Mouse (Mus musculus): Measurements from ENCODE around the gene Sarm1. TPM values are rescaled to one million over a fixed set of nuclear protein-coding genes. Genes with fewer than 3 reads are reported as not detected.

Gene Sarm1
- polyA plus RNA-seq, 1 experiment from 2014 or later: 3.2 TPM

DNA sequence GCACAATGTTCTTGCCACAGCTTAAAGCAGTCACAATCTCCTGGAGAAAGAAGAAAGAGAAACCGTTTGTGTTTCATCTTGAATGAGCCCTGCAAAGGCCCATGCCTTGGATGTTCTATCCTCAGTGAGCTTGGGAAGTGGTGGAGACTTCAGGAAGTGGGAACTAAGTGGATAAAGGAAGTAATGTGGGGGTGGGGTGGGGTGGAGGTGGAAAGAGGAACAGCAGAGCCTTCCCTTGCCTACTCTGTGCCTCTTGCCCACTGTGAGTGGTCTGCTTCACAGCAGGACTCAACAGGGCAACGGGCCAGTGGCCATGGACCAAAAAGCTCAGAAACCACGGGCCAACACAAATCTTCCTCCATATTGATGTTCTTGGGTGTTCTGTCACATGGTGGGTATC, 22.3 kb downstream of the Sarm1 start:
- H3K27ac ChIP-seq: no peak overlapping the region
- no peak for ATAC-seq (ENCODE audit: insufficient number of reproducible peaks, insufficient read depth, low FRiP score, low TSS enrichment, low read depth)
- no peak overlapping the region for H3K4me3 ChIP-seq
- H3K4me2 ChIP-seq: no peak overlapping the region
- peaks cover 10% of the 10 kb centered on the region for H3K36me3 ChIP-seq
- no peaks in the 10 kb centered on the region for H3K4me1 ChIP-seq
- H3K9ac ChIP-seq: no peak overlapping the region
- no peaks in the 10 kb centered on the region for H3K27me3 ChIP-seq
- H3K9me3 ChIP-seq: no peaks in the 10 kb centered on the region
- WGBS: 83% methylated on average over 3 of the region's 3 CpGs

DNA sequence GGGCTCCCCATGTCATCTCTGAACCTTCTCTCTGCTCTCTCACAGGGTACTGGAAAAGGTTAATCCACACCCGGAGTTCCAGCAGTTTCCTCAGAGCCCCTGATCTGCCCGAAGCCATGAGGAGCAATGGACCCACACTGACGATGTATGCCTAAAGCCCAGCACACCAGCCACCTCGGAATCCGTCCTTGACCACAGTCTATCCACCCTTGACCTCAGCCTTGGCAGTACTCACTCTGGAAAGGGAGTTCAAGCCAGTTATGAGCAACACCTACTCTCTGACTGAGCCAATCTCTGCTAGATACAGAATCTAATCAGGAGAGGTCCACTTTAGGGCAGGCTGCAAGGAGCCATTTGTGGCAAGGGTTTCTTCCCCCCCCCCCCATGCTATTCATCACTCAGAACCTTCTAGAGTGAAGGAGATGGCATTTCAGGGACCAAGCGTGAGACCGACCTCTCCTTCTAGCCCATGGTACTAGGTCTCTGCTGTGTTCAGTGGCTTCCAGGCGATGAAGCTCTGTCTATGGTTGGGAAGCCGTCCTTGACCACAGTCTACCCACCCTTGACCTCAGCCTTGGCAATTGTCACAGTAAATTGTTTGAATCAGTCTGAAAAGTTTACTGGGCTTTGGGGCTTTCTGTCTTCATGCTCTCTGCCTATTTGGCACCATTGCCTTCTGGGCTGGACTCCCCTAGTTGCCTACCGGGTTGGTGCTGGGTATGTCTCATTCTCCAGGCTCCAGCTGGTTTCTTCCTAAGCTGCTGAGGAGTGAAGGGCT, 26.0 kb downstream of the Sarm1 start:
- H3K9me3 ChIP-seq: no peaks in the 10 kb centered on the region

DNA sequence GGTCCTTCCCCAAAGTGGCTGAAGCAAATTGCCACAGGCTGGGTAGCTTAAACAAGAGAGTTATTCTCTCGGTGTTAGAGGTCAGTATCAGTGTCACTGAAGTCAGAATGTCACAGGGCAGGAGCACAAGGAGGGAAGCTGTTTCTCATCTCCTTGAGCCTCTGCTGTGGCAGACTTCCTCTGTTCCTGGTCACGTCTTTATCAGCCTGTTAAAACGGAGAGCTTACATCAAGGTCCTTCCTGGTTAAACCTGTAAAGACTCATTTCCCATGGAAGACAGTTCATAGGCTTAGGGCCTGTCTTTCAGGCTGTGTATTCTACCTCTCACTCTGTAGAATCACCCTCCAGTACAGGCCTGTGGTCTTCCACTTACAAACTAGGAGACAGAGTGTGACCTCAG, 29.6 kb downstream of the Sarm1 start:
- no peak for ATAC-seq (ENCODE audit: insufficient number of reproducible peaks, insufficient read depth, low FRiP score, low TSS enrichment, low read depth)
- Histone ChIP-seq H3K36me3 (peaks cover 10% of the 10 kb centered on the region), H3K4me2 (no peak overlapping the region), H3K4me1 (peaks cover 16% of the 10 kb centered on the region), H3K27ac (no peak overlapping the region), H3K27me3 (no peaks in the 10 kb centered on the region), H3K4me3 (no peak overlapping the region), H3K9me3 (no peaks in the 10 kb centered on the region), H3K9ac (no peak overlapping the region)
- 24% methylated on average over 3 of the region's 3 CpGs for WGBS

More for the DNA sequence above, 26.0 kb downstream of the Sarm1 start:
- peaks cover 6% of the 10 kb centered on the region for H3K4me1 ChIP-seq
- H3K27me3 ChIP-seq: no peaks in the 10 kb centered on the region
- ATAC-seq (ENCODE audit: insufficient number of reproducible peaks, insufficient read depth, low FRiP score, low TSS enrichment, low read depth): no peak
- no peak overlapping the region for H3K4me3 ChIP-seq
- 87% methylated on average over 10 of the region's 10 CpGs for WGBS
- H3K36me3 ChIP-seq: peaks cover 10% of the 10 kb centered on the region
- H3K4me2 ChIP-seq: no peak overlapping the region
- H3K27ac ChIP-seq: no peak overlapping the region
- H3K9ac ChIP-seq: no peak overlapping the region

DNA sequence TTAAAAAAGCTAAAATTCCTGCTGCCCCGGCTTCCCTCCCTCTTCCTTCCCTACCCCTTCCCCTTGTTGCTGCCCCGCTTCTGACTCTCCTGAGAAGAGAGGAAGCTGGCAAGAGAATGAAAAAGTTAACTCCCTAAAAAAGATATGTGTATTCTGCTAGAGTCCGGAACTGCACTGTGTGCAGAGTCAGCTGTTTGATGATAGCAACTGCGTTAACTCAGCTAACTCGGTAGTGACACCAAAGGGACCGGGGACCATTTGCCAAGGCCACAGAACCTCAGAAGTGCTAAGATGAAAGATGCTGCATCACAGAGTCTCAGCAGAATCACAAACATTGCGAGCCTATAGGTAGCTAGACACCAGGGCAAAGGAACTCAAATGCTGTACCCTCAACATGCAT, 30.0 kb downstream of the Sarm1 start:
- WGBS: 77% methylated on average over 7 of the region's 7 CpGs
- Histone ChIP-seq H3K9ac (no peak overlapping the region), H3K27me3 (no peaks in the 10 kb centered on the region), H3K27ac (no peak overlapping the region), H3K36me3 (peaks cover 10% of the 10 kb centered on the region), H3K9me3 (no peaks in the 10 kb centered on the region), H3K4me2 (no peak overlapping the region), H3K4me3 (no peak overlapping the region), H3K4me1 (peaks cover 16% of the 10 kb centered on the region)
- no peak for ATAC-seq (ENCODE audit: insufficient number of reproducible peaks, insufficient read depth, low FRiP score, low TSS enrichment, low read depth)

DNA sequence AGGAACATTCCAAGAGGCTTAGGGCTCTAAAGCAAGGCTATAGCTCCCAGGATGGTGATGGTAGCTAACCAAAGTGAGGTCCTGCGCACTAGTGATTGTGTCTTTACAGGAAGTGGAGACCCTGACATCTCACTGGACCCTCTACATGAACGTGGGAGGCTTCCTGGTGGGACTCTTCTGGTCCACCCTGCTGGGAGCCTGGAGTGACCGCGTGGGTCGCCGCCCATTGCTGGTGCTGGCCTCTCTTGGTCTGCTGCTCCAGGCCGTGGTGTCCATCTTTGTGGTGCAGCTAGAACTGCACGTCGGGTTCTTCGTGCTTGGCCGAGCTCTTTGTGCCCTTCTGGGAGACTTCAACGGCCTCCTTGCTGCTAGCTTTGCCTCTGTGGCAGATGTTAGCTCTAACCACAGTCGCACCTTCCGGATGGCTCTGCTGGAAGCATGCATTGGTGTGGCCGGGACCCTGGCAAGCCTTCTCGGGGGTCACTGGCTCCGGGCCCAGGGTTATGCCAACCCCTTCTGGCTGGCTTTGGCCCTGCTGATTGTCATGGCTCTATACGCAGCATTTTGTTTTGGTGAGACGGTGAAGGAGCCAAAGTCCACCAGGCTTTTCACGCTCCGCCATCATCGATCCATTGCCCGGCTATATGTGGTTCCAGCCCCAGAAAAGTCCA, 31.2 kb downstream of the Sarm1 start:
- Histone ChIP-seq H3K27ac (peak overlapping the region; percentile 98), H3K36me3 (peaks cover 7% of the 10 kb centered on the region), H3K9ac (peak overlapping the region; percentile 91), H3K4me3 (peak overlapping the region; percentile 80), H3K27me3 (no peaks in the 10 kb centered on the region), H3K4me2 (peak overlapping the region; percentile 88), H3K4me1 (peaks cover 16% of the 10 kb centered on the region), H3K9me3 (peaks cover 3% of the 10 kb centered on the region; the same call in 1 of the 2 replicates)
- 64% methylated on average over 23 of the region's 23 CpGs for WGBS
- ATAC-seq (ENCODE audit: insufficient number of reproducible peaks, insufficient read depth, low FRiP score, low TSS enrichment, low read depth): 0 out of 2 replicates have a peak, but pooled peaks have one; percentile 32

DNA sequence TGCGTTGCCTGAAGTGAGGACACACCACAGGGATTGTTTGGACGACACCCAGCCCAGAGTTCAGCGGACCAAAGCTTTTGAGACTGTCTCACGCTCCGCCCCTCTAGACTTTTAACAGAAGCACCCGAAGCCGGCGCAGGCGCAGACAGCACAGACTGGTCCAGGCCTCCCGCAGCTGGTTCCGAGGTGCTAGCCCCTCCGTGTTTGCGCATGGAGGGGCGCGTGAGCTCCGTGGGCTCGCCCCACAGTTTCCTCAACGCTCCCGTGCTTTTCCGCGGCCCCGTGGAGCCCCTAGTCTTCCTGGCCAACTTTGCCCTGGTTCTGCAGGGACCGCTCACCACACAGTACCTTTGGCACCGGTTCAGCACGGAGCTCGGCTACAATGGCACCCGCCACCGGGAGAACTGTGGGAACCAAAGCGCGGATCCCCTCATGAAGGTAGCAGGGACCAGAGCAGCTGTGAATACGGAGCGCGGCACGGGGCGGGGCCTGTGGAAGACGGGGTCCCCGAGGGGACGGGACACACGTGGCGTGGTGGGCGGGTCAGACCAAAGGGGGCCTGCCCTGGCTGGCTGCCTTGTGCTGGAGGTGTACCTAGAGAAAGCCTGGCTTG, 31.9 kb downstream of the Sarm1 start, which contains the start of gene Slc46a1:
TSS of gene Slc46a1 (plus strand) at position 130 of the 613 bp plus-strand sequence.
- Histone ChIP-seq H3K27ac (peak within 1 kb of the TSS; percentile 98), H3K9ac (peak within 1 kb of the TSS; percentile 91), H3K4me3 (peak within 1 kb of the TSS; percentile 80), H3K27me3 (no peaks in the 10 kb centered on the region), H3K4me1 (peaks cover 16% of the 10 kb centered on the region), H3K36me3 (0 out of 2 replicates have a peak, but pooled peaks cover 3% of the 10 kb centered on the region), H3K4me2 (peak within 1 kb of the TSS; percentile 88), H3K9me3 (peaks cover 3% of the 10 kb centered on the region; the same call in 1 of the 2 replicates)
- WGBS: under 1% methylated on average over 41 of the region's 41 CpGs
- peak; percentile 93 for ATAC-seq (ENCODE audit: insufficient number of reproducible peaks, insufficient read depth, low FRiP score, low TSS enrichment, low read depth)

DNA sequence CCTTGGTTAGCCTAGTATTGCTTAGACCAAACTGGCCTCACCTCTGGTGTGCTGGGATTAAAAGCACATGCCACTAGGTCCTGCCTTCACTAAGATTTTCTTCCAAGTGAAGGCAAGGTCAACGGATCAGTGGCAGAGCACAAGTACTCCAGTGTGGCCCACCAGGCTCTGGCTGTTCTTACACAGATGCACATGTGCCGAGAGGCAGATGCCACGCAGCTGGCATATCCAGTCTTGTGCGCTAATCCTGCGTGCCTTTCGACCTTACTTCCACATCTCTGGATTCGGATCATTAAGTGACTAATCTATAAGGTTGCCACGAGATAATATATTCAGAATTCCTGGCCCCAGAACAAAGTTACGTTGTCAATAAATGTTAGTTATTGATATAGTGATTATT, 32.4 kb downstream of the Sarm1 start:
- H3K4me2 ChIP-seq: peak overlapping the region; percentile 88
- peaks cover 3% of the 10 kb centered on the region; the same call in 1 of the 2 replicates for H3K9me3 ChIP-seq
- no peaks in the 10 kb centered on the region for H3K27me3 ChIP-seq
- H3K4me1 ChIP-seq: peaks cover 16% of the 10 kb centered on the region
- ATAC-seq (ENCODE audit: insufficient number of reproducible peaks, insufficient read depth, low FRiP score, low TSS enrichment, low read depth): no peak
- H3K9ac ChIP-seq: peak overlapping the region; percentile 91
- WGBS: 25% methylated on average over 9 of the region's 9 CpGs
- H3K27ac ChIP-seq: peak overlapping the region; percentile 98
- no peaks in the 10 kb centered on the region for H3K36me3 ChIP-seq
- H3K4me3 ChIP-seq: peak overlapping the region; percentile 80

DNA sequence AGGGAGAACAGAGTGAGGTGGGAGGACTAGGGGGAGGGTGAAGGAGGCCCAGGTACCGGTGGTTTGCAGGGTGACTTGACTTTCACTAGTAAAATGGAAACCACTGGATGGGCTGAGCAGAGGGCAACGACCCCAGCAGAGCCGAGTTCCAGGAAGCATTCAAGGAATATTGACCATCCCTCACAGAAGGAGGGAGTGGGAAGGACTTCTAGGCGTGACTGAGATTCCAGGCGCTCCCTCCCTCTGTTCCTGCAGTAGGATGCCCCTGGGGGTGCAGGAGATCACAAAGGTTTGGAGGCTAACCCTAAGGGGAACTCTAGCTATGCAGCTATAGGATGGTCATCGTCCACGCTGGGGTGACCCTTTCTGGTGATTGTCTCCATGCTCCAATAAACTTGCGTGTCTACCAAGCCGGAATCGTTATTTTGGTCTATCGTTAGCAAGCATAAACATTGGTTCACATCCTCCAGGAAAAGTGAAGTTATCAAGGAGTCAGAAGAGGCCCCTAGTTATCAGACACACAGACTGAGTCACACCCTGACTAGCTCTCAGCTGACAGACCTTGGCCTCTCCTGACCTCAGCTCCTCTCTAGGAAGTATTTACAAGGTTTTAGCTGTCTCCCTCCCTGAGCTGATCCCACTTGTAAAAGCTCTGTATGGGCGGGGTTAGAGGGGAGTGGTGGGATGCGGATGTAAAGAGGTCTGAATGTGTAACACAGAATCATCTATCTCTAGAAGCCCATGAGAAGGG, 34.1 kb downstream of the Sarm1 start:
- H3K27ac ChIP-seq: no peak overlapping the region
- no peak overlapping the region for H3K4me2 ChIP-seq
- no peak overlapping the region for H3K4me3 ChIP-seq
- H3K36me3 ChIP-seq: no peaks in the 10 kb centered on the region
- ATAC-seq (ENCODE audit: insufficient number of reproducible peaks, insufficient read depth, low FRiP score, low TSS enrichment, low read depth): no peak
- WGBS: 60% methylated on average over 13 of the region's 13 CpGs
- no peaks in the 10 kb centered on the region for H3K27me3 ChIP-seq
- peaks cover 16% of the 10 kb centered on the region for H3K4me1 ChIP-seq
- no peak overlapping the region for H3K9ac ChIP-seq
- peaks cover 3% of the 10 kb centered on the region; the same call in 1 of the 2 replicates for H3K9me3 ChIP-seq

DNA sequence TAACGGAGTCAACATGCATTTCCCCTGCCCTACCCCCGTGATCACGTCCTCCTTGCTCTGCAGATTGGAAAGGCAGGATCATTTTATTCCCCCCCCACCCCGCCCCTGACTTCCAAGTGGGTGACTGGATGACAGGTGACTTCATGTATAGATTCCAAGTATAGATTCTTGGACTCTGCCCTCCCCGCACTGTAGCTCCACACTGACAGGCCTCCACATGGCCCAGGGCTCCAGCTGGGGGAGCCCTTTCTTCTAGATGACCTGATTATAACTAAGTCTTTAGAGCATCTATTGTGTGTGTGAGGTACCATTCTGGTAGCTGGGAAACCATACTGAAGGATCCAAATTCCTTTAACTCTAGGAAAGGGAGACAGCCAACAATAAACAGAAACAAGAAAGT, 34.9 kb downstream of the Sarm1 start:
- H3K36me3 ChIP-seq: no peaks in the 10 kb centered on the region
- H3K9ac ChIP-seq: no peak overlapping the region
- peaks cover 16% of the 10 kb centered on the region for H3K4me1 ChIP-seq
- 84% methylated on average over 5 of the region's 5 CpGs for WGBS
- no peak overlapping the region for H3K27ac ChIP-seq
- H3K4me3 ChIP-seq: no peak overlapping the region
- no peak overlapping the region for H3K4me2 ChIP-seq
- peaks cover 3% of the 10 kb centered on the region; the same call in 1 of the 2 replicates for H3K9me3 ChIP-seq
- no peak for ATAC-seq (ENCODE audit: insufficient number of reproducible peaks, insufficient read depth, low FRiP score, low TSS enrichment, low read depth)
- H3K27me3 ChIP-seq: no peaks in the 10 kb centered on the region

DNA sequence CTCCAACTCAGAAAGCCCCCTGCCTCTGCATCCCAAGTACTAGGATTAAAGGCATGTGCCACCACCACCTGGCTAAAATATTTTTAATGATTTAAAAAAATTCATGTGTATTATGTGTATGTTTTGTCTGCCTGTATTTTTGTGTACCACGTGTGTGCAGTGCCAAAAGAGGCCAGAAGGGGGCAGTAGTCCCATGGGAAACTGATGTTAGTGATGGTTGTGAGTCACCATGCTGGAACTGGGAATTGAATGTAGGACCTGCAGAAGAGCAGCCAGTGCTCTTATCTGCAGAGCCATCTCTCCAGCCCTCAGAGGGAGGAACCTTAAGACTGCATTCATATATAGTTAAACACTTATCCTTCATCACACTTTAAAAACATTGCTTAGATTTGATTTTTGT, 35.7 kb downstream of the Sarm1 start:
- H3K27ac ChIP-seq: no peak overlapping the region
- 63% methylated on average over 1 of the region's 1 CpGs for WGBS
- no peaks in the 10 kb centered on the region for H3K36me3 ChIP-seq
- H3K9ac ChIP-seq: no peak overlapping the region
- ATAC-seq (ENCODE audit: insufficient number of reproducible peaks, insufficient read depth, low FRiP score, low TSS enrichment, low read depth): no peak
- no peaks in the 10 kb centered on the region for H3K27me3 ChIP-seq
- no peak overlapping the region for H3K4me3 ChIP-seq
- H3K4me2 ChIP-seq: no peak overlapping the region
- H3K4me1 ChIP-seq: peaks cover 14% of the 10 kb centered on the region
- peaks cover 3% of the 10 kb centered on the region; the same call in 1 of the 2 replicates for H3K9me3 ChIP-seq

DNA sequence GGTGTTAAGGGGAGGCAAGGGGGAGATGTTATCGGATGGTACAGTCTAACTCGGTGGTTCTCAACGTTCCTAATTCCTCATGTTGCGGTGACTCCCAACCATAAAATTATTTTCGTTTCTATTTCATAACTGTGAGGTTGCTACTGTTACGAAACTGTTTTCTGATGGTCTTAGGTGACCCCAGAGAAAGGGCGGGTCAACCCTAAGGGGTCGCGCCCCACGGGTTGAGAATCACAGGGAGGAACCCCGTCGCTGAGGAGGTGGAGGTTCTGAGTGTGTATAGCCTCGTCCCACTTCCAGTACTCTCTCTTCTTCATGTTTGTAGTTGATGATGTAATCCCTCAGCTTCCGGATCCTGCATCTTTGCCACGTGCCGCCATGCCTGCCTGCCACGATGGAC, 38.8 kb downstream of the Sarm1 start:
- WGBS: 81% methylated on average over 17 of the region's 17 CpGs
- Histone ChIP-seq H3K27me3 (no peaks in the 10 kb centered on the region), H3K4me1 (no peaks in the 10 kb centered on the region), H3K27ac (no peak overlapping the region), H3K9ac (no peak overlapping the region), H3K4me3 (no peak overlapping the region), H3K36me3 (no peaks in the 10 kb centered on the region), H3K4me2 (no peak overlapping the region), H3K9me3 (peaks cover 3% of the 10 kb centered on the region; the same call in 1 of the 2 replicates)
- no peak for ATAC-seq (ENCODE audit: insufficient number of reproducible peaks, insufficient read depth, low FRiP score, low TSS enrichment, low read depth)

Measured in embryonic facial prominence, embryonic 13.5 days (tissue).